Mouse (Mus musculus): Measurements from ENCODE around the gene Clpsl2. TPM values are rescaled to one million over a fixed set of nuclear protein-coding genes. Genes with fewer than 3 reads are reported as not detected.
A peak's percentile ranks its signal among the peaks of the same experiment; 100 is the strongest.

Gene Clpsl2
- polyA plus RNA-seq, 1 experiment from 2014 or later: not detected

GRCm38 (mm10) chr17:28519827-28520226 lies 29.4 kb upstream of the Clpsl2 start:
- Histone ChIP-seq H3K4me2 (ENCODE audit: low read depth, low read length) (no peak overlapping the region), H3K27ac (ENCODE audit: low read length) (no peak overlapping the region), H3K27me3 (replicated peaks; ENCODE audit: control insufficient read depth, insufficient read depth, low read length) (no peaks in the 10 kb centered on the region), H3K9ac (ENCODE audit: low read depth, low read length) (no peak overlapping the region), H3K4me1 (ENCODE audit: control insufficient read depth, insufficient read depth, low read length) (peaks cover 55% of the 10 kb centered on the region), H3K36me3 (ENCODE audit: control insufficient read depth, insufficient read depth, low read length) (no peaks in the 10 kb centered on the region), H3K9me3 (ENCODE audit: control insufficient read depth, low read length) (no peaks in the 10 kb centered on the region), H3K4me3 (ENCODE audit: low read length) (no peak overlapping the region)
- WGBS: 92% methylated on average over 3 of the region's 3 CpGs
- no peak for ATAC-seq

GRCm38 (mm10) chr17:28520561-28520960 lies 28.6 kb upstream of the Clpsl2 start:
- WGBS: 66% methylated on average over 4 of the region's 4 CpGs
- Histone ChIP-seq H3K4me1 (ENCODE audit: control insufficient read depth, insufficient read depth, low read length) (peaks cover 50% of the 10 kb centered on the region), H3K9me3 (ENCODE audit: control insufficient read depth, low read length) (no peaks in the 10 kb centered on the region), H3K27me3 (replicated peaks; ENCODE audit: control insufficient read depth, insufficient read depth, low read length) (no peaks in the 10 kb centered on the region), H3K4me2 (ENCODE audit: low read depth, low read length) (peak overlapping the region; percentile 25; the same call in 1 of the 2 replicates), H3K27ac (ENCODE audit: low read length) (peak overlapping the region; percentile 83), H3K36me3 (ENCODE audit: control insufficient read depth, insufficient read depth, low read length) (no peaks in the 10 kb centered on the region), H3K9ac (ENCODE audit: low read depth, low read length) (no peak overlapping the region), H3K4me3 (ENCODE audit: low read length) (no peak overlapping the region)
- ATAC-seq: no peak

GRCm38 (mm10) chr17:28521071-28521726 lies 28.0 kb upstream of the Clpsl2 start:
- peaks cover 44% of the 10 kb centered on the region for H3K4me1 ChIP-seq (ENCODE audit: control insufficient read depth, insufficient read depth, low read length)
- peak overlapping the region; percentile 88 for H3K27ac ChIP-seq (ENCODE audit: low read length)
- no peak overlapping the region for H3K4me3 ChIP-seq (ENCODE audit: low read length)
- peak overlapping the region; percentile 25; the same call in 1 of the 2 replicates for H3K4me2 ChIP-seq (ENCODE audit: low read depth, low read length)
- H3K27me3 ChIP-seq (replicated peaks; ENCODE audit: control insufficient read depth, insufficient read depth, low read length): no peaks in the 10 kb centered on the region
- peak; percentile 52 for ATAC-seq
- H3K9me3 ChIP-seq (ENCODE audit: control insufficient read depth, low read length): no peaks in the 10 kb centered on the region
- WGBS: 45% methylated on average over 5 of the region's 5 CpGs
- H3K9ac ChIP-seq (ENCODE audit: low read depth, low read length): no peak overlapping the region
- no peaks in the 10 kb centered on the region for H3K36me3 ChIP-seq (ENCODE audit: control insufficient read depth, insufficient read depth, low read length)

- peak; percentile 50 for ATAC-seq
- Histone ChIP-seq H3K9me3 (ENCODE audit: control insufficient read depth, low read length) (no peaks in the 10 kb centered on the region), H3K4me1 (ENCODE audit: control insufficient read depth, insufficient read depth, low read length) (peaks cover 39% of the 10 kb centered on the region), H3K9ac (ENCODE audit: low read depth, low read length) (peak overlapping the region; percentile 40; the same call in 1 of the 2 replicates), H3K27me3 (replicated peaks; ENCODE audit: control insufficient read depth, insufficient read depth, low read length) (no peaks in the 10 kb centered on the region), H3K4me3 (ENCODE audit: low read length) (peak overlapping the region; percentile 70), H3K4me2 (ENCODE audit: low read depth, low read length) (peak overlapping the region; percentile 97), H3K27ac (ENCODE audit: low read length) (peak overlapping the region; percentile 88), H3K36me3 (ENCODE audit: control insufficient read depth, insufficient read depth, low read length) (no peaks in the 10 kb centered on the region)
- WGBS: 26% methylated on average over 6 of the region's 6 CpGs
Measured at GRCm38 (mm10) chr17:28521920-28522319, 27.3 kb upstream of the Clpsl2 start.

GRCm38 (mm10) chr17:28522623-28523354 lies 26.4 kb upstream of the Clpsl2 start:
- 1% methylated on average over 65 of the region's 66 CpGs for WGBS
- H3K36me3 ChIP-seq (ENCODE audit: control insufficient read depth, insufficient read depth, low read length): no peaks in the 10 kb centered on the region
- H3K27ac ChIP-seq (ENCODE audit: low read length): peak overlapping the region; percentile 88
- no peaks in the 10 kb centered on the region for H3K27me3 ChIP-seq (replicated peaks; ENCODE audit: control insufficient read depth, insufficient read depth, low read length)
- peak overlapping the region; percentile 79 for H3K9ac ChIP-seq (ENCODE audit: low read depth, low read length)
- H3K9me3 ChIP-seq (ENCODE audit: control insufficient read depth, low read length): no peaks in the 10 kb centered on the region
- peaks cover 41% of the 10 kb centered on the region for H3K4me1 ChIP-seq (ENCODE audit: control insufficient read depth, insufficient read depth, low read length)
- H3K4me2 ChIP-seq (ENCODE audit: low read depth, low read length): peak overlapping the region; percentile 97
- H3K4me3 ChIP-seq (ENCODE audit: low read length): peak overlapping the region; percentile 70
- peak; percentile 72 for ATAC-seq

GRCm38 (mm10) chr17:28523355-28524008 lies 25.7 kb upstream of the Clpsl2 start:
- H3K36me3 ChIP-seq (ENCODE audit: control insufficient read depth, insufficient read depth, low read length): no peaks in the 10 kb centered on the region
- no peaks in the 10 kb centered on the region for H3K9me3 ChIP-seq (ENCODE audit: control insufficient read depth, low read length)
- ATAC-seq: no peak; the same call in 1 of the 2 replicates
- H3K27me3 ChIP-seq (replicated peaks; ENCODE audit: control insufficient read depth, insufficient read depth, low read length): no peaks in the 10 kb centered on the region
- peak overlapping the region; percentile 97 for H3K4me2 ChIP-seq (ENCODE audit: low read depth, low read length)
- peak overlapping the region; percentile 70 for H3K4me3 ChIP-seq (ENCODE audit: low read length)
- peaks cover 36% of the 10 kb centered on the region for H3K4me1 ChIP-seq (ENCODE audit: control insufficient read depth, insufficient read depth, low read length)
- WGBS: 9% methylated on average over 28 of the region's 28 CpGs
- H3K9ac ChIP-seq (ENCODE audit: low read depth, low read length): peak overlapping the region; percentile 79
- H3K27ac ChIP-seq (ENCODE audit: low read length): peak overlapping the region; percentile 88

GRCm38 (mm10) chr17:28524009-28524695 lies 25.1 kb upstream of the Clpsl2 start:
- Histone ChIP-seq H3K27me3 (replicated peaks; ENCODE audit: control insufficient read depth, insufficient read depth, low read length) (no peaks in the 10 kb centered on the region), H3K9me3 (ENCODE audit: control insufficient read depth, low read length) (no peaks in the 10 kb centered on the region), H3K9ac (ENCODE audit: low read depth, low read length) (no peak overlapping the region), H3K36me3 (ENCODE audit: control insufficient read depth, insufficient read depth, low read length) (no peaks in the 10 kb centered on the region), H3K4me3 (ENCODE audit: low read length) (no peak overlapping the region; the same call in 1 of the 2 replicates), H3K27ac (ENCODE audit: low read length) (no peak overlapping the region), H3K4me2 (ENCODE audit: low read depth, low read length) (no peak overlapping the region), H3K4me1 (ENCODE audit: control insufficient read depth, insufficient read depth, low read length) (peaks cover 31% of the 10 kb centered on the region)
- no peak for ATAC-seq
- 82% methylated on average over 23 of the region's 23 CpGs for WGBS

GRCm38 (mm10) chr17:28524831-28525430 lies 24.3 kb upstream of the Clpsl2 start:
- 76% methylated on average over 4 of the region's 4 CpGs for WGBS
- no peaks in the 10 kb centered on the region for H3K36me3 ChIP-seq (ENCODE audit: control insufficient read depth, insufficient read depth, low read length)

More at GRCm38 (mm10) chr17:28524831-28525430, 24.3 kb upstream of the Clpsl2 start:
- no peaks in the 10 kb centered on the region for H3K9me3 ChIP-seq (ENCODE audit: control insufficient read depth, low read length)
- ATAC-seq: no peak
- H3K27me3 ChIP-seq (replicated peaks; ENCODE audit: control insufficient read depth, insufficient read depth, low read length): no peaks in the 10 kb centered on the region
- H3K9ac ChIP-seq (ENCODE audit: low read depth, low read length): no peak overlapping the region
- no peak overlapping the region for H3K27ac ChIP-seq (ENCODE audit: low read length)
- no peak overlapping the region for H3K4me3 ChIP-seq (ENCODE audit: low read length)
- H3K4me1 ChIP-seq (ENCODE audit: control insufficient read depth, insufficient read depth, low read length): peaks cover 31% of the 10 kb centered on the region
- no peak overlapping the region for H3K4me2 ChIP-seq (ENCODE audit: low read depth, low read length)

All from intestine, embryonic 16.5 days (tissue).